Mouse (Mus musculus) forebrain, embryonic 16.5 days (tissue): ENCODE measurements at regions not wholly inside any gene's neighbourhood (a gene's known extent, or its start where the extent isn't known, plus 50 kb on each side); places are given as distances from the start of the nearest gene placed in this dataset.

Source experiments
- ATAC-seq: fragments of 200-750 bp; cut with Nextera tagmentation; 2 replicates; pipeline ENCODE4 v1.8.0; 2017; ENCODE audit warnings: mild to moderate bottlenecking, moderate library complexity
- H3K27ac ChIP-seq: fragments of 300-500 bp; sonication (generic); 2 replicates; pipeline ENCODE4 v1.5.1; 2014; ENCODE audit warnings: low read length, control low read depth
- H3K27me3 ChIP-seq: fragments of 300-500 bp; sonication (generic); replicated peaks from 2 replicates; pipeline ENCODE4 v1.6.1; 2014; ENCODE audit warnings: low read length; ENCODE audit not compliant: control insufficient read depth, insufficient read depth
- H3K36me3 ChIP-seq: fragments of 300-500 bp; sonication (generic); 2 replicates; pipeline ENCODE4 v1.6.1; 2014; ENCODE audit not compliant: control insufficient read depth, insufficient read depth
- H3K4me1 ChIP-seq: fragments of 300-500 bp; sonication (generic); replicated peaks from 2 replicates; pipeline ENCODE4 v1.6.1; 2014; ENCODE audit warnings: low read length; ENCODE audit not compliant: control insufficient read depth, insufficient read depth
- H3K4me2 ChIP-seq: fragments of 300-500 bp; sonication (generic); 2 replicates; pipeline ENCODE4 v1.6.1; 2014; ENCODE audit warnings: mild to moderate bottlenecking, low read length, control low read depth
- H3K4me3 ChIP-seq: fragments of 300-500 bp; sonication (generic); replicated peaks from 2 replicates; pipeline ENCODE4 v1.5.1; 2014; ENCODE audit warnings: mild to moderate bottlenecking, low read length, control low read depth
- H3K9ac ChIP-seq: fragments of 300-500 bp; sonication (generic); replicated peaks from 2 replicates; pipeline ENCODE4 v1.6.1; 2014; ENCODE audit warnings: low read depth, low read length, control low read depth
- H3K9me3 ChIP-seq: fragments of 300-500 bp; sonication (generic); 2 replicates; pipeline ENCODE4 v1.6.1; 2016; ENCODE audit warnings: low read length; ENCODE audit not compliant: control insufficient read depth
- WGBS: fragments of 180-500 bp; shearing (Covaris S2); extraction: QIAGEN DNeasy Blood & Tissue Kit; methylation state at CpG from one replicate; pipeline ENCODE4 v1.1.7; 2014; 5-methylcytosine and 5-hydroxymethylcytosine counted together

- Histone ChIP-seq H3K4me1 (no peaks in the 10 kb centered on the region), H3K9me3 (no peaks in the 10 kb centered on the region), H3K4me2 (no peak overlapping the region), H3K4me3 (no peak overlapping the region), H3K36me3 (no peaks in the 10 kb centered on the region), H3K27me3 (no peaks in the 10 kb centered on the region), H3K9ac (no peak overlapping the region), H3K27ac (no peak overlapping the region)
- ATAC-seq = no peak
- WGBS = 81% methylated on average over 2 of the region's 2 CpGs
Observed at GRCm38 (mm10) chr10:87747846-87748552, 110.1 kb upstream of the Igf1 start.

GRCm38 (mm10) chr10:87748631-87749193, 109.4 kb upstream of the Igf1 start:
- Histone ChIP-seq H3K9me3 (no peaks in the 10 kb centered on the region), H3K36me3 (no peaks in the 10 kb centered on the region), H3K9ac (no peak overlapping the region), H3K4me1 (no peaks in the 10 kb centered on the region), H3K4me3 (no peak overlapping the region), H3K27ac (no peak overlapping the region), H3K4me2 (no peak overlapping the region), H3K27me3 (no peaks in the 10 kb centered on the region)
- 61% methylated on average over 4 of the region's 4 CpGs for WGBS
- peak; percentile 40 for ATAC-seq

- no peak for ATAC-seq
- Histone ChIP-seq H3K36me3 (no peaks in the 10 kb centered on the region), H3K9me3 (no peaks in the 10 kb centered on the region), H3K4me3 (no peak overlapping the region), H3K9ac (no peak overlapping the region), H3K4me1 (no peaks in the 10 kb centered on the region), H3K27ac (no peak overlapping the region), H3K27me3 (no peaks in the 10 kb centered on the region), H3K4me2 (no peak overlapping the region)
Observed at GRCm38 (mm10) chr10:87750321-87750720, 107.7 kb upstream of the Igf1 start.

GRCm38 (mm10) chr10:87750972-87751371, 107.1 kb upstream of the Igf1 start:
- no peak overlapping the region for H3K27ac ChIP-seq
- ATAC-seq = no peak
- 50% methylated on average over 1 of the region's 1 CpGs for WGBS
- H3K9ac ChIP-seq = no peak overlapping the region
- no peaks in the 10 kb centered on the region for H3K4me1 ChIP-seq
- no peak overlapping the region for H3K4me3 ChIP-seq
- no peak overlapping the region for H3K4me2 ChIP-seq
- H3K36me3 ChIP-seq = no peaks in the 10 kb centered on the region
- H3K9me3 ChIP-seq = no peaks in the 10 kb centered on the region
- no peaks in the 10 kb centered on the region for H3K27me3 ChIP-seq

GRCm38 (mm10) chr10:87752117-87752516, 105.9 kb upstream of the Igf1 start:
- Histone ChIP-seq H3K4me2 (no peak overlapping the region), H3K4me1 (no peaks in the 10 kb centered on the region), H3K4me3 (no peak overlapping the region), H3K27me3 (no peaks in the 10 kb centered on the region), H3K9me3 (no peaks in the 10 kb centered on the region), H3K27ac (no peak overlapping the region), H3K36me3 (no peaks in the 10 kb centered on the region), H3K9ac (no peak overlapping the region)
- WGBS = 87% methylated on average over 2 of the region's 2 CpGs
- no peak for ATAC-seq

GRCm38 (mm10) chr10:87753483-87753882, 104.6 kb upstream of the Igf1 start:
- WGBS = 48% methylated on average over 1 of the region's 1 CpGs

GRCm38 (mm10) chr10:87761528-87762030, 96.5 kb upstream of the Igf1 start:
- Histone ChIP-seq H3K4me1 (no peaks in the 10 kb centered on the region), H3K27ac (no peak overlapping the region), H3K27me3 (no peaks in the 10 kb centered on the region), H3K4me2 (no peak overlapping the region), H3K9ac (no peak overlapping the region), H3K36me3 (no peaks in the 10 kb centered on the region), H3K9me3 (no peaks in the 10 kb centered on the region), H3K4me3 (no peak overlapping the region)
- 78% methylated on average over 5 of the region's 5 CpGs for WGBS
- ATAC-seq = no peak

More at GRCm38 (mm10) chr10:87753483-87753882, 104.6 kb upstream of the Igf1 start:
- H3K27me3 ChIP-seq = no peaks in the 10 kb centered on the region
- H3K27ac ChIP-seq = no peak overlapping the region
- H3K4me1 ChIP-seq = no peaks in the 10 kb centered on the region
- no peaks in the 10 kb centered on the region for H3K36me3 ChIP-seq
- H3K4me3 ChIP-seq = no peak overlapping the region
- H3K9ac ChIP-seq = no peak overlapping the region
- H3K4me2 ChIP-seq = no peak overlapping the region
- no peaks in the 10 kb centered on the region for H3K9me3 ChIP-seq
- no peak for ATAC-seq

GRCm38 (mm10) chr10:87787521-87787920, 70.5 kb upstream of the Igf1 start:
- Histone ChIP-seq H3K9me3 (no peaks in the 10 kb centered on the region), H3K36me3 (no peaks in the 10 kb centered on the region), H3K4me3 (no peak overlapping the region), H3K4me2 (no peak overlapping the region), H3K27ac (no peak overlapping the region), H3K9ac (no peak overlapping the region), H3K27me3 (no peaks in the 10 kb centered on the region), H3K4me1 (no peaks in the 10 kb centered on the region)
- 60% methylated on average over 4 of the region's 4 CpGs for WGBS
- no peak for ATAC-seq

- Histone ChIP-seq H3K4me2 (no peak overlapping the region), H3K9ac (no peak overlapping the region), H3K9me3 (no peaks in the 10 kb centered on the region), H3K4me3 (no peak overlapping the region), H3K4me1 (no peaks in the 10 kb centered on the region), H3K36me3 (no peaks in the 10 kb centered on the region), H3K27me3 (no peaks in the 10 kb centered on the region), H3K27ac (no peak overlapping the region)
- ATAC-seq = no peak
Observed at GRCm38 (mm10) chr10:87792346-87792745, 65.7 kb upstream of the Igf1 start.
